Mouse (Mus musculus): ENCODE results near the gene Gm38119.
"Not testable (repeated sequence)": the region's sequence is repeated elsewhere in the genome, so short reads cannot be mapped to it uniquely, and the experiment has no call there.

Gm38119 gene

DNA sequence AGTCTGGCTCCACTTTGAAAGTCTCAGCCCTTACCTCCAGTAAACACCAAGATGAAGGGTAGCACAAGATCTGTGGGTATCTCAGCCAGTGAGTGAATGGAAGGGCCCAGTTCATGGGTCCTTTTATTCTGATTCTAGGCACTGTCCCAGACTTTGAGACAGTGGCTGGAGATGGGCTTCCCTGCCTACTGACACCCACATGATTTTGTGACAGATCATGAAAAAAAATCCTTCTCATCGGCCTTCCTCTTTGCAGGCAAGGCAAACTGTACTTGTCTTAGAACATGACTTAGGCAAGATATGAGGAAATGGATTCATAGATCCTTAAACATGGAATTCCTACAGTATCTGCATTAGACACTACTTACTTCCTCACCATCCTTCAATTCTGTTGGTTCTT, at the start of gene Gm38119:
Gene Gm38119, minus strand, starts transcription at position 101 of the 400 bp plus-strand sequence.
- DNase-seq (ENCODE audit: low read depth, low spot score) = no peak

DNA sequence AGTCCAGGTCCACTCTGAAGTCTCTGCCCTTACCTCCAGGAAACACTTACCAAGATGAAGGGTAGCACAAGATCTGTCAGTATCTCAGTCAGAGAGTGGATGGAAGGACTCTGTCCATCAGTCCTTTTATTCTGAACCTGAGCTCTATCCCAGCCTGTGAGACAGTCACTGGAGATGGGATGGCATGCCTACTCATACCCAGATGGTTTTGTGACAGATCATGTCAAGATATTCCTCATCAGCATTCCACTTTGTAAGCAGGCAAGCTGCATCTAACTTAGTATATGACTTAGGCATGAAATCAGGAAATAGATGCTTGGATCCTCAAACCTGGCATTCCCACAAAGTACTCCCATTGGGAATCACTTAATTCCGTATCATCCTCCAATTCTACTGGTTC, 39.9 kb upstream of the Gm38119 start, which contains the start of gene Lce1i:
Gene Lce1i, minus strand, starts transcription at position 101 of the 400 bp plus-strand sequence.
- DNase-seq (ENCODE audit: low read depth, low spot score) = no peak

DNA sequence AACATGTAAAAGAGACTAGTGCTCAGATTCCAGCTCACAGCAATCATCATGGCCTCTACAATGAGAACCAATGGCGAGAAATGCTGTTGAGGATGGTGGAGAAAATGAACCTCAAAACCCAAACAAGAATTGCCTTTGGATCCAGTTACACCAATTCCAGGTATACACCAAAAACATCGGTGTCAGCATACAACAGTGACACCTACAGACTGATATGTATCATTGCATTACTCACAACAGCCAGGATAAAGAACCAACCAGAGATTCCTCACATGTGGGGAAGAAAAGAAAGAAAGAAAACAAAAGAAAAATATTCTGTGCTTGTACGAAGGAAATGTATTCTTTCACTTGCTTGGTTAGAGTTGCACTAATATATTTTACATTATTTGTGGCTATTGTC, 32.7 kb upstream of the Gm38119 start:
- no peak for DNase-seq (ENCODE audit: low read depth, low spot score)

DNA sequence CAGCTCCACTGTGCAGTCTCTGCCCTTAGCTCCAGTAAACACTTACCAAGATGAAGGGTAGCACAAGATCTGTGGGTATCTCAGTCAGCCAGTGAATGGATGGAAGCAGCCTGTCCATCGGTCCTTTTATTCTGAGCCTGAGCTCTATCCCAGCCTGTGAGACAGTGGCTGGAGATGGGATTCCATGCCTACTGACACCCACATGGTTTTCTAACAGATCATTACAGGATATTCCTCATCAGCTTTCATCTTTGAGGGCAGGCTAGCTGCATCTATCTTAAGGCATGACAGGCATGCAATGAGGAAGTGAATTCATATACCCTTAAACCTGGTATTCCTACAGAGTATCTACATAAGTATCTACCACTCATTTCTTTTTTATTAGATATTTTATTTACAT, 26.1 kb upstream of the Gm38119 start, which contains the start of gene Lce1h:
Gene Lce1h, minus strand, starts transcription at position 101 of the 400 bp plus-strand sequence.
- DNase-seq (ENCODE audit: low read depth, low spot score) = no peak

DNA sequence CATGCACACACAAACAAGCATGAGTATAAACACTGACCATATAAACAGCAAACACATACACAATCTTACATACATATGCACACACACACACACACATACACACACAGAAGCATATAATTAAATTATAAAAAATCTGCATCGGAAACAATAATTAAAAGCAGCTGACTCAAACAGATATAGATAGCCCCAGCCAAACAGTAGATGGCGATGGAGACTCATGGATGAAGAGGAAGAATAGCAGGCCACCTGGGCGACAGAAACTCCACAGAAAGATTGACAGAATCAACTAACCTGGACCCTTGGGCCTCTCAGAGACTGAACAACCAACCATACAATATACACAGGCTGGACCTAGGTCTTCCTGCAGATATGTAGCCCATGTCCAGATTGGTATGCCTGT, 14.3 kb upstream of the Gm38119 start:
- no peak for DNase-seq (ENCODE audit: low read depth, low spot score)

DNA sequence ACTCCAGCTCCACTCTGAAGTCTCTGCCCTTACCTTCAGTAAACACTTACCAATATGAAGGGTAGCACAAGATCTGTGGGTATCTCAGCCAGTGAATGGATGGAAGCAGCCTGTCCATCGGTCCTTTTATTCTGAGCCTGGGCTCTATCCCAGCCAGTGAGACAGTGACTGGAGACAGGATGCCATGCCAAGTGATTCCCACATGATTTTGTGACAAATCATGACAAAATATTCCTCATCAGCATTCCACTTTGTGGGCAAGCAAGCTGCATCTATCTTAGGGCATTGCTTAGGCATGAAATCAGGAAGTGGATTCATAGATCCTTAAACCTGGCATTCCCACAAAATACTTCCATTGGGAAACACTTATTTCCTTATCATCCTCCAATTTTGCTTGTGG, 13.3 kb upstream of the Gm38119 start, which contains the start of gene Lce1g:
Gene Lce1g, minus strand, starts transcription at position 101 of the 400 bp plus-strand sequence.
- no peak for DNase-seq (ENCODE audit: low read depth, low spot score)

DNA sequence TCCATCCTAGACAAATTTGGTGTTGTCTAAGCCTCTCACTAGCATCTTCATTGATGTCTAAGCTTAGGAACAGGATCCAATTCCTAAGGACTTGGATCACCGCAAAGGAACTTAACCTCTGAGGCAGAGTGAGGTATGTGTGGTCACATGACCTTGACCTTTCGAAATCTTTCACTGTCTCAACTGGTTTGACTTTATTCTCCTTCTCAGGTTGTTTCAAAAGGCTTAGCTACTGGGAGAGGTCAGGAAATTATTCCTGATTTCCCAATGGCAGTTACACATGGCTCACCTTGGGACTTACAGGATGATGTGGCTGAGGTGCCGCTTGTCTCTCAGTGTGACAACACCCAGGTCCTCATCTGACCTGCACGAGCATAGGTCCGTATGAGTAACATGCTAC, 16.3 kb downstream of the Gm38119 start:
- no peak for DNase-seq (ENCODE audit: low read depth, low spot score)

DNA sequence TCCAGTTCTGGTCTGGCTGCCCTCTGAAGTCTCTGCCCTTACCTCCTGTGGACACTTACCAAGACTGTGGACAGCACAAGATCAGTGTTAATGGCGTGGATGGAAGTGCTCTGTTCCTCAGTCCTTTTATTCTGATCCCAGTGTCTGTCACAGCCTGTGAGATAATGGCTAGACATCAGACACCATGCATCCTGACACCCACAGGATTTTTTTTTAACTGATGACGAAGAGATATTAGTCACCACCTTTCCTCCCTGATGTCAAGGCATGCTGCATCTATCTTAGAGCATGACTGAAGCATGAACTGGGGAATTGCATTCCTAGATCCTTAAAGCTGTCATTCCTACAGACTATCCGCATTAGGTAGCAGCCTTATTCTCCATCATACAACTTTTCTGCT, 18.6 kb downstream of the Gm38119 start, which contains the start of gene Lce1f:
Gene Lce1f, minus strand, starts transcription at position 101 of the 400 bp plus-strand sequence.
- no peak for DNase-seq (ENCODE audit: low read depth, low spot score)

DNA sequence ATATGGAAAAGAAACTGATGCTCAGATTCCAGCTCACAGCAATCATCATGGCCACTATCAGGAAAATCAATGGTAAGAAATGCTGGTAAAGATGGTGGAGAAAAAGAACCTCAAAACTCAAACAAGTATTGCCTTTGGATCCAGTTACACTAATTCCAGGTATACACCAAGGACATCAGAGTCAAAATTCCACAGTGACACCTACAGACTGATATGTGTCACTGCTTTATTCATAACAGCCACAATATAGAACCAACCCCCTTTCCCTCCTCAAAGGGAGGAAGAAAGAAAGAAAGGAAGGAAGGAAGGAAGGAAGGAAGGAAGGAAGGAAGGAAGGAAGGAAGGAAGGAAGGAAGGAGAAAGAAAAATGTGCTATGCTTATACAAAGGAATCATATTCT, 23.8 kb downstream of the Gm38119 start:
- no peak for DNase-seq (ENCODE audit: low read depth, low spot score)

DNA sequence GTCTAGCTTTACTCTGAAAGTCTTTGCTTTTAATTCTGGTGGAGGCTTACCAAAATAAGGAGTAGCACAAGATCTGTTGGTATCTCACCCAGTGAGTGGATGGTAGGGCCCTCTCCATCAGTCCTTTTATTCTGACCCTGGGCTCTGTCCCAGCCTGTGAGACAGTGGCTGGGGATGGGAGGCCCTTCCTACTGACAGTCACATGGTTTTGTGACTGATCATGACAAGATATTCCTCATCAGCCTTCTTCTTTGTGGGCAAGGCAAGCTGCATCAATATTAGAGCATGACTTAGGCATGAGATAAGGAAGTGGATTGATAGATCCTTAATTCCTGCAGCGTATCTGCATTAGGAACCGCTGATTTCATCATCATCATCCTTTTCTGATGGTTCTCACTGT, 29.9 kb downstream of the Gm38119 start, which contains the start of gene Lce1e:
Gene Lce1e, minus strand, starts transcription at position 101 of the 400 bp plus-strand sequence.
- no peak for DNase-seq (ENCODE audit: low read depth, low spot score)

DNA sequence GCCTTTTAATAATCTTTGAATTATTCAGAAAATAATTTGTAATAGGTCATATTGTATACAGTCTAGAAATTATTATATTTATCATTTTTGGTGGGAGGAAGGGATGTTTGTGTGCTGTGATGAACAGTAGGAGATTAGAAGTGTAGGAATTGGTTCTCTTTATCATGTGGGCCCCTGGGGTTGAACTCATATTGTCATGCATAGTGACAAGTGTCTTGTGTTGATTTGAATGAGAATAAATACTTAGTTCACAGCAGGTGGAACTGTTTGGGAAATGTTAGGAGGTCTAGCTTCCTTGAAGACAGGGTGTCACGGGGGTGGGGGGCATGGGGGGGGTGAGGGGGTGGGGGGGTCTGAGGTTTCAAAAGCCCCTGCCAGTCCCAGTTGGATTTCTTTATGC, 44.3 kb downstream of the Gm38119 start:
- no peak for DNase-seq (ENCODE audit: low read depth, low spot score)

DNA sequence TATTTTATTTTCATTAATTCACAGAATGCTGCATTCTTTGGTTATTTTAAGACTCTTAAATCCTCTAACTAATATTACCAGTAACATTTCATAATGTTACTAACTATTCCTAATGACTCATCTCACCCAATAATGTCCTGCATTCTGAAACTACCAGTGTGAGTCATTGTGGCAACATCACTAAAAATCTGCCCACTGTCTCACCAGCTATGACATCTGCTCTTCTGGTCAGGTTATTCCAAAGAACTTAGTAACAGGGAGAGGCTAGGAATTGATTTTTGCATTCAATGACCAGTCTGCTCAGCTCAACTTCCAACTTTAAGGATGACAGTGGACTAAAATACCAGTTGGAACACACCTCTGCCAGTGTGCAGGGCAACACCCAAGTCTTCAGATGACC, 47.2 kb downstream of the Gm38119 start:
- DNase-seq (ENCODE audit: low read depth, low spot score) = no peak

DNA sequence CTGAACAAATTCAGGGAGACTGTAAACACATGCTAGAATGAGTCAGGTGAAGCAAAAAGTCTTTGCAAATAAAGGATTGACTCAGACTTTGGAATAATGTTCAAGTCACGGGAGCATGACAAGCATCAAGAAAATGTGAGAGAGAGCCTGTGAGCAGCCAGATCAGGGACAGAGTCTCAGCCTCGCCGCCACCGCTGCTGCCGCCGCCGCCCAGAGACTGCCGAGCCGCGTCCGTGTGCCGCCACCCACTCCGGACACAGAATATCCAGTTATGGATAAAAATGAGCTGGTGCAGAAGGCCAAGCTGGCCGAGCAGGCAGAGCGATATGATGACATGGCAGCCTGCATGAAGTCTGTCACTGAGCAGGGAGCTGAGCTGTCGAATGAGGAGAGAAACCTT, 49.7 kb downstream of the Gm38119 start:
- not testable (repeated sequence) for DNase-seq (ENCODE audit: low read depth, low spot score)

Data from skeletal muscle tissue, adult 2 months (tissue).